Mouse (Mus musculus): Measurements from ENCODE around the gene Nr2c1.

Gene Nr2c1

DNA sequence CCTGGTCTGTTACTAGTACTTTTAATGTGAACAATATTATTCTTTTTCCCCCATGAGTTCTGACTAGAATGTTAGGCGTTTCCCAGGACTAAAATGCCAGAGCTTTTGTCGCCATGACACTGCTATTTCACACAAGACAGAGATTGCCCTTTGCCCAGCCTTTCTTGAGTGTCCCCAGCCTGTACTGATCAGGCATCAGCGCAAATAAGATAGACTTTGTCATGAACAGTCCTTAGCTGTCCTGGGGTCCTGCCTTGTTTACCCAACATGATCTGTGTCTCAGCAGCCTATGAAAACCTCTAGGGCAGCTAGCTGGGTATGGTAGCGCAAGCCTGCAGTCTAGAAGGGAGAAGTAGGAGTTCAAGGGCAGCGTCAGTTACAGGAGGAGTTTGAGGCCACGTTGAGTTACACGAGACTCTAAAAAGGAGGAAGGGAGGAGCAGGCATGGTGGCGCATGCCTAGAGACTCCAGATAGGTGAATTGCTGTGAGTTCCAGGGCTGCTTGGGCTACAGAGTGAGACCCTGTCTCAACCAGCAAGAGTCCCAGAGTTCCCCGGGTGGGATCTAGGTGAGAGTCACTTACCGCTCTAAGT is 8.8 kb upstream of the Nr2c1 start:
- in situ Hi-C loops (cut with MboI), result no loop called here

- in situ Hi-C loops (cut with MboI), result no loop called here
Observed at GRCm38 (mm10) chr10:94140227-94140931, 7.4 kb upstream of the Nr2c1 start.

DNA sequence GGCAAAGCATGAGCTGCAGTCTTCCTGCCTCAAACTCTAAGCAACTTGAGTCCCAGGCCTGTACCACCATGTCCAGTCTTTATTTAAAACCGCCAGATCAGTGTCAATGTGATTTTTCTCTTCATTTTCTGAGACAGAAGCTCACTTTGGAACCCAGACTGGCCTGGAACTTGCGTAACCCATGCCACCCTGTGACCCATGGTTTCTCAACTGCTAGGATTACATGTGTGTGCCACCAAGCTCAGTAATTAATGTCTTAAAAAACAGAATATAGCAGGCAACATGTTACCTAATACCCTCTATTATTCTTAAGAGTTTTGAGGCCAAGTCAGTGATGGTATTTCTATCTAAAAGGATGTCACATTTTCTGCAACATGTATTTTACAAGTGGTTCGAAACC is 5.4 kb upstream of the Nr2c1 start:
- in situ Hi-C loops (cut with MboI), result no loop called here

DNA sequence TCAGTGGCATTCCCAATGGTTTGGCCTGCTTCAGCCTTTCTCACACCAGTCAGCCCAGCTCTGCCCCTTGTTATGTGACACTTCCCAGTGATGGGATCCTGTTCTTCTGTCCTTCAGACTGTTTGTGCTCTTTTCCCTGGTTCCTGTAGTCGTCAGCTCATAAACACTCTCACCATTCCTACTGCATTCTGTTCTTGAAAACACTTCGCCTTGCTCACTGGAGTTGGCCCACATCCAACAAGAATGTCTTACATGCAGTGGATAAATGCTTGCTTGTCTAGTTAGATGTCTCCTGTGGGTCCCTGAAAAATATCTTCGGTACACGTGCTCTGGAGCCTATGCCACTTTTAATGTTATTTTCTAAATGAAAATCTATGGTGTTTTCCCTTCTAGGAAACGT is 3.2 kb upstream of the Nr2c1 start:
- in situ Hi-C loops (cut with MboI), result no loop called here

DNA sequence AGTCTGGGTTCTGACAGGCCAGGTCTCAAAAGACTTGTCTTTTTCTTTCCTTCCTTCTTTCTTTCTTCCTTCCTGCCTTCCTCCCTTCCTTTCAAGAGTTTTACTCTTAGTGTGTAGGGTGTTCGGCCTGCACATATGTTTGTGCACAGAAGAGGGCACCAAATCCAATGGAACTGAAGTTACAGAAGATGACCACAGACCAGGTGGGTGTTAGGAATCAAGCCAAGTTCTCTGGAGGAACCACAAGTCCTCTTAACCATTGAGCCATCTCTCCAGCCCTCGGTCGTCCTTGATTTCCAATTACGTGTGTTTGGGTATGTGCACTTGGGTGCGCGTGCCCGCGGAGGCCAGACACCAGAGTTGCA is 450 bp upstream of the Nr2c1 start:
- in situ Hi-C loops (cut with MboI), result no loop called here

DNA sequence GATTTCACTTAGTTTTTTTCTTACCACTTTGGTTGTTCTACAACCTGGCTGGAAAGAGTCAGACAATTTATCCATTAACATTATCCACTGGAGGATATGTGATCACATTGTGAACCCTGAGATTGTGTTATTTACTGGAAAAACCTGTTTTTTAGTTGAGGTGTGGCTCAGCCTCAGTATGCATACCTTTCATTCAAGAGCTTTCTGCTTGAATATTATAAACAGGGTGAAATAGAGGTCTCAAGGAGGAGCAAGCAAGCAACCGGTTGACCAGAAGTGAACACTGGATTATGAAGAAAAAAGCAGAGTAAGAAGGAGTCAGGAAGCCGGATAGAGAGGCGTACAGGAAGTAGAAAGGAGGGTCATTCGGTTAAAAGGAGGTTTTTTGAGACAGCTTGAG is 3.7 kb downstream of the Nr2c1 start:
- in situ Hi-C loops (cut with MboI), result no loop called here

- in situ Hi-C loops (cut with MboI), result no loop called here
Observed at GRCm38 (mm10) chr10:94153841-94154240, 6.0 kb downstream of the Nr2c1 start.

GRCm38 (mm10) chr10:94158962-94159361 is 11.1 kb downstream of the Nr2c1 start:
- in situ Hi-C loops (cut with MboI), result no loop called here

GRCm38 (mm10) chr10:94159406-94159805 is 11.6 kb downstream of the Nr2c1 start:
- in situ Hi-C loops (cut with MboI), result no loop called here

DNA sequence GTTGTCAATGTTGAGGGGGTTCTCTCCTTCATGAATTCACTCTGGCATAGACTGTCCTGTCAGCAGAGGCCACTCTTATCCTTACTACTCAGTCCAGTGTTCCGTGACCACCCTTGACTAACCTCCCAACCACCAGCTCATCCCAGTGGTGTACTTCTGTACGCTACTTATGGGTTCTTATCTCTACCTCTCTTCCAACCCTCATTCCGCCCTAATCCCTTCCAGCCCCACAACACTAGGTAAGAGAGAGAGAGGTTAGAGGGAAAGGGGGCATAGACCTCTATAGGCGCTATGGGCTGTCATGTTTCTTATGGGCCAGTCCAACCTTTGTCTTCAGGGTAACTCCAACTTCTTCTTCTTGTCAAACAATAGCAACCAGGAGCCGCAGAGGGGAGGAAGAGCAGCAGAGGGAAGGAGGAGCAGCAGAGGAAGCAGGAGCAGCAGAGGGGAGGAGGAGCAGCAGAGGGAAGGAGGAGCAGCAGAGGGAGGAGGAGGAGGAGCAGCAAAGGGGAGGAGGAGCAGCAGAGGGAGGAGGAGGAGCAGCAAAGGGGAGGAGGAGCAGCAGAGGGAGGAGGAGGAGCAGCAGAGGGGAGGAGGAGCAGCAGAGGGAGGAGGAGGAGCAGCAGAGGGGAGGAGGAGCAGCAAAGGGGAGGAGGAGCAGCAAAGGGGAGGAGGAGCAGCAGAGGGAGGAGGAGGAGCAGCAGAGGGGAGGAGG is 13.4 kb downstream of the Nr2c1 start:
- in situ Hi-C loops (cut with MboI), result no loop called here

DNA sequence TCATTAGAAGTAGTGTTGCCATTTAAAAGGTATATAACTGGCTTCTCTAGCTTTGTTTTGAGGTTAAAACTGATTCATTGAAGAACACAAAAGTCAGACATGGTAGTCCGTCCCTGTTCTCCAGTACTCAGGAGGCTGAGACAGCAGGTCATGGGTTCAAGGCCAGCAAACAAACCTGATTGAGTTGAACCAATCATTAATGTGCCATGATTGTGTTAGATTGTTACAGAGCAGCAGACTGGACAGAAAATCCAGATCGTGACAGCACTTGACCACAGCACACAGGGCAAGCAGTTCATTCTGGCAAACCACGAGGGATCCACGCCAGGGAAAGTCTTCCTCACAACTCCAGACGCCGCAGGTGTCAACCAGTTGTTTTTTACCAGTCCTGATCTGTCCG is 14.2 kb downstream of the Nr2c1 start:
- in situ Hi-C loops (cut with MboI), result no loop called here

DNA sequence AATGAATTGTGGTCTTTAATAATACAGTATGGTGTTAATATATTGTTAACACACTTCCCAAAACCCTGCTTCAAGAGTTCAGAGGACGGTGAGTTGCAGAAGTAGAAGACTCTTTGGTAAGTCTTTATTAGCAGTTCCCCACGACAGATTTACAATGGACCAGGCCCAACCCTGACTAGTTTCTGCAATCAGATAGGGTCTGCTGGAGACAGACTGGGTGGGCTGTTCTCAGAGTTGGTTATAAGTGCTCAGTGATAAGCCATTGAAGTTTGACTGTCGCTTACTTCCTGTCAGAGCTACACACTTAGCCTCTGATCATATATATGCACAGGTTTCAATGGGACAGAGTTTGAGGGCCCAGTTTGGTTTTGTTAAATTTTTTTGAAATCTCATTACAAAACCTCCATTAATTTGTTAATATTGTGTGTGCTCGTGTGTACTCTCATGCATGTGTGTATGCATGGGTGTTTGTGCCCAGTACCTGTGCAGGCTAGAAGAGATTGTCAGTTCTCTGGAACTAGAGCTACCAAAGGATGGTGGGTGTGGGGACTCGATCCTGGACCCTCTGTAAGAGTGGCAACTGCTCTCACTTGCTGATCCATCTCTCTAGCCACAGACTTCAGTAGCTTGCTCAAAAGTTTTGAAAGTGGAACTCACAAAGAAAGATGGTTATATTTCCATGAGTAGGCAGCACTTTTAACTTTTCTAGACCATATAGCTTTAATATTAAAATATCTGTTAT is 16.5 kb downstream of the Nr2c1 start:
- in situ Hi-C loops (cut with MboI), result no loop called here

DNA sequence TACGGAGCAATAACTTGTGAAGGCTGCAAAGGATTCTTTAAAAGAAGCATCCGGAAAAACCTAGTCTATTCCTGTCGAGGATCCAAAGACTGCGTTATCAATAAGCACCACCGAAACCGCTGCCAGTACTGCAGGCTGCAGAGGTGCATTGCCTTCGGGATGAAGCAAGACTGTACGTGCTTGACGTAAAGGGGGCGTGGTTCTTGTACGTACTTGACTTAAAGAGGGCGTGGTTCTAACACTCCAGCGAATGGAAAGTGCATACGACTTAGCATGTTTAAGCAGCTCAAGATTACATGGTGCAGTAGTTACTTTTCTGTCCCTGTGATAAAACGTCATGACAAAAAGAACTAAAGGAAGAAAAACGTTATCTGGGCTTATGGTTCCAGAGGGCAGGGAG is 17.6 kb downstream of the Nr2c1 start:
- in situ Hi-C loops (cut with MboI), result no loop called here

DNA sequence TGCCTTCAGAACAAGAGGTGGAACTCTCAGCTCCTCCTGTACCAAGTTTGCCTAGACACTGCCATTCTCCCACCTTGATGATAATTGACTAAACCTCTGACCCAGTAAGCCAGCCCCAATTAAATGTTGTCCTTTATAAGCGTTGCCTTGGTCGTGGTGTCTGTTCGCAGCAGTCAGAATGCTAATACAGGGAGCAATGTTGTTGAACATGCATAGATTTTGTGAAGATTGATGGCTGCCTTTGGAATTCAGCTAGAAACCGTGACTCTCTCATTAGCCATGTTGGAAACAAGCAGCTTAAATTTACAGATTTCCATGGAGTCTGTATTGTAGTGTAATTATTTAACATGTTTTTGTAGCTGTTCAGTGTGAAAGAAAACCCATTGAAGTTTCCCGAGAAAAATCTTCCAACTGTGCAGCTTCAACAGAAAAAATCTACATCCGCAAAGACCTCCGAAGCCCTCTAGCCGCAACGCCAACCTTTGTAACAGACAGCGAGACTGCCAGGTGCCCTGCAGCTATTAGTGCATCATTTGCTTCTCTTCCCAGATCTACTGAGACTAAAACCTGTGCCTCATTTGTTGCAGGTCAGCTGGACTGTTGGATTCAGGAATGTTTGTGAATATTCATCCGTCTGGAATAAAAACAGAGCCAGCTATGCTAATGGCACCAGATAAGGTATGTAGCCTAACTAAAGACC is 19.4 kb downstream of the Nr2c1 start:
- in situ Hi-C loops (cut with MboI), result no loop called here

- in situ Hi-C loops (cut with MboI), result no loop called here
Observed at GRCm38 (mm10) chr10:94171440-94172130, 23.8 kb downstream of the Nr2c1 start.

DNA sequence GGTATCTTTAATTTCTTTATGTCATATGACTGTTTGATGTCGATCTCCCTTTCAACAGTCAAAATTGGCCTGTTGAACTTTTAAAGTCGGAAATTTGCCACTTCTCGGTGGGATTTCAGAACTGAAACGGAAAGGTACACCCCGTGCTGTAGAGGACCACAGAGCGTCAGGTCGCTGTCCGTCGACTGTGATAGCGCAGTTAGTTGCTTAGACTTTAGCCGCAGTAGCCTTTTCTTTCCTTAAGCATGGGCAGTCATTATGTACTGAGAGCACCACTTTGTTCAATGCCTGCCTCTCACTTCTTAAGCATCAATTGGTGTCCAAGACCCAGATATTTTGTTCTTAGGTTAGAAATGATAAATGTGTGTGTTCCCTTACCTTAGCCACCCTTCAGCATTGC is 24.3 kb downstream of the Nr2c1 start:
- in situ Hi-C loops (cut with MboI), result no loop called here

DNA sequence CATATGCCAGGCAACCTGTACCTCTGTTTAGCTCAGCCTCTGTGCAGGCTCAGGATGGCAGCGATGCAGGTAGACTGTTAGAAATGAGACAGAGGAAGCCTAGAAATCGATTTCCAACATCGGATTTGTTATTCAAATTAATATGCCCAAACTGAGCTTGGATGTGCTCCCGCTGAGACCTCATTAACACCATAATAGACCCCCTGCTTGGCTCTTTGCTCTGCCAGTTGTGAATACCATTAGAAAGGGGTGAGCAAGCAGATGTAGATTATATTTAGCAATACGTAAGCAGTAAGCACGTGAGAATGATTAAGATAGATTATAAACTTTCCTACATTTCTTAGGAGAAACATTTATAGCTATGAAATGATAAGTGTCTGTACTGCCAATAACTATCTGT is 24.9 kb downstream of the Nr2c1 start:
- in situ Hi-C loops (cut with MboI), result no loop called here

- in situ Hi-C loops (cut with MboI), result no loop called here
Observed at GRCm38 (mm10) chr10:94174652-94175051, 26.8 kb downstream of the Nr2c1 start.

- in situ Hi-C loops (cut with MboI), result no loop called here
Observed at GRCm38 (mm10) chr10:94183199-94183598, 35.4 kb downstream of the Nr2c1 start.

- in situ Hi-C loops (cut with MboI), result no loop called here
Observed at GRCm38 (mm10) chr10:94198482-94199405, 50.9 kb downstream of the Nr2c1 start, which contains the start of gene Ndufa12. Gene Ndufa12, plus strand, starts transcription at chr10:94198720.
